Mouse (Mus musculus) spleen, adult 2 months (tissue): ENCODE measurements around the gene Lpcat4.

ENCODE experiments used
- CTCF ChIP-seq: fragments of 200-500 bp; IDR thresholded peaks from 2 replicates; pipeline ENCODE4 v1.5.1; 2011; ENCODE audit warnings: mild to moderate bottlenecking, inconsistent platforms; ENCODE audit not compliant: insufficient read depth, insufficient read length, insufficient replicate concordance; ENCODE audit errors: extremely low read depth
- POLR2A ChIP-seq: fragments of 200-500 bp; IDR thresholded peaks from 2 replicates; pipeline ENCODE4 v1.6.1; 2011; ENCODE audit warnings: low read depth, low read length, inconsistent platforms

DNA sequence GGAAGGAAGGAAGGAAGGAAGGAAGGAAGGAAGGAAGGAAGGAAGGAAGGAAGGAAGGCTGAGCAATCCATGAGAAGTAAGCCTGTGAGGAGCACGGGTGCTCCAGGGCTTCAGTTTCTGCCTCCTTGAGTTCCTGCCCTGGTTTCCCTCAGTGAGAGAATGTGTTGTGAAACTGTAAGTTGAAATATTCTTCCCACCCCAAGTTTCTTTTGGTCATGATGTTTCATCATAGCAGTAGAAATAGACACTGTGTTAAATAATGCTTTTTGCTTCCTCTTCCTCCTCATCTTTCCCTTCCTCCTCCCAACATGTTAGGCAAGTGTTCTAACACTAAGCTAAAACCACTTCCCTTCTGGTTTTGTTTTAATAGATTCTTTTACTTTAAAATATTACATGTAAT lies 6.6 kb upstream of the Lpcat4 start:
- TF ChIP-seq CTCF (no peak), POLR2A (no peak)
